Mouse (Mus musculus): ENCODE data around the gene Exo1.

The Exo1 gene

GRCm38 (mm10) chr1:175950851-175951250 is 70.5 kb downstream of the Exo1 start:
- no peak for DNase-seq (ENCODE audit: low spot score)

- DNase-seq (ENCODE audit: low spot score), result no peak
These were observed 81.4 kb downstream of the Exo1 start for GRCm38 (mm10) chr1:175961786-175962185.

All from ovary, postnatal 36 days (tissue).